Mouse (Mus musculus): ENCODE measurements at regions not wholly inside any gene's neighbourhood (a gene's known extent, or its start where the extent isn't known, plus 50 kb on each side); places are given as distances from the start of the nearest gene placed in this dataset.

DNA sequence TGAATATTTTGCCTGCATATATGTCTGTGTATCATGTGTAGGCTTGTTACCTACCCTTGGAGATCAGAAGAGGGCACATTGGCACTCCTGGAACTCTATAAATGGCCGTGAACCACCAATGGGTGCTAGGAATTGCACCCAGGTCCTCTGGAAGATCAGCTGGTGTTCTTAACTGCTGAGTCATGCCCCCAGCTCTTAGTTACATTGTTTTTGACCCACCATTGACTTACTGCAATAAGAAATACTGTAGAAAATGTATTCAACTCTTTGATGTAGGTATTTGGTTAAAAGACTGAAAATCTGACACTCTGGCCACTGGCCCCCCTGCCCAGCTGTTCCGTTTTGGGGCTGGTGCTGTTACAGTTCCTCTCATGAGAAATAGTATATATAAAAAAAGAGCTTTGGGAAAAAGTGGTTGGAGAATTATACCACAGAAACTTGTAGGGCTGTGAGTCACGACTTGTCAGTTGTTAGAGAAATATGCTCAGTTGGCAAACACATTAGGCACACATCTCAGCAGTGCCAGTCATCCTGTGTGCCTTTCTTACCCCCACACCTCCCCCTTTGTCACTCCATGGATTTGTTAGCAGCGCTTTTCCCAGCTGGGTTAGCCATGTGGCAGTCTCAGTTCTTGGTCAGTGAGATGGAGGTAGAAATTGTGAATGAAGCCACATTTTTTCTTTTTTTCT is 58.4 kb upstream of the Arhgap32 start:
- H3K4me1 ChIP-seq (ENCODE audit: control insufficient read depth in 1 of 2, insufficient read depth in 2 of 2) = no peaks in the 10 kb centered on the region
- H3K9me3 ChIP-seq (replicated peaks; ENCODE audit: low read length) = no peaks in the 10 kb centered on the region
- DNase-seq (ENCODE audit: extremely low read depth) = no peak
- H3K27me3 ChIP-seq (replicated peaks) = no peaks in the 10 kb centered on the region
- H3K36me3 ChIP-seq (replicated peaks in 1 of 2; ENCODE audit: control insufficient read depth in 1 of 2, insufficient read depth in 1 of 2, low read length in 1 of 2) = no peaks in the 10 kb centered on the region
- H3K9ac ChIP-seq (ENCODE audit: insufficient read depth, low read depth) = no peak overlapping the region
- in situ Hi-C loops (cut with MboI; ENCODE audit: low pct_ligation_motif_present, low pct_unique_long_range_greater_than_20kb, low sequenced_read_pairs) = no loop called here
- H3K4me2 ChIP-seq (ENCODE audit: insufficient read depth, low read depth, poor library complexity, severe bottlenecking) = no peak overlapping the region
- no peak overlapping the region for H3K27ac ChIP-seq (ENCODE audit: insufficient read depth, low read depth)
- H3K79me2 ChIP-seq (replicated peaks; ENCODE audit: control insufficient read depth, extremely low read depth, insufficient read depth, poor library complexity, severe bottlenecking) = no peaks in the 10 kb centered on the region
- no peak for TF ChIP-seq IRF4 (IDR thresholded peaks at IDR 0.05; ENCODE audit: low read depth, low read length)
- H3K4me3 ChIP-seq (replicated peaks in 1 of 3; ENCODE audit: low read depth in 2 of 3, low read length in 2 of 3, poor library complexity in 1 of 3) = no peak overlapping the region
- dilution Hi-C loops (cut with MboI; ENCODE audit: extremely low pct_ligation_motif_present, extremely low pct_unique_long_range_greater_than_20kb, low sequenced_read_pairs) = no loop called here

DNA sequence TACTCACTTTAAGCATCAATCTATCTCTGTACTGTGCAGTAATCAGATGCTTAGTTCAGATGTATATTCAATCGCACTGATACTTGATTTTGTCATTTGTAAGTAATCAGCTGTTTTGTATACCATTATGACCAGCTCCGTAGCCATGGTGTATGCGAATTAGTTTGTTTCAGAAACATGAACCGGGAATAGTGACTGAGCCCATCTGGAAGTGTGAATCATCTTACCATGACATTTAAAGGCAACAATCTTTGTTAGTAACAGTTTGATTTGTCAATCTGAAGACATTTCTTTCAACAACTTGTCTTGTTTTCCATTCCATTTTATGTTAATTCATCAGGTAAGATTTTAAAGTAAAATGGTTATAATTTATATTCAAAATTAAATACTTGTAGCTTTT is 53.2 kb upstream of the Arhgap32 start:
- no peaks in the 10 kb centered on the region for H3K36me3 ChIP-seq (replicated peaks in 1 of 2; ENCODE audit: control insufficient read depth in 1 of 2, insufficient read depth in 1 of 2, low read length in 1 of 2)
- no peak overlapping the region for H3K4me3 ChIP-seq (replicated peaks in 1 of 3; ENCODE audit: low read depth in 2 of 3, low read length in 2 of 3, poor library complexity in 1 of 3)
- no peaks in the 10 kb centered on the region for H3K9me3 ChIP-seq (replicated peaks; ENCODE audit: low read length)
- H3K79me2 ChIP-seq (replicated peaks; ENCODE audit: control insufficient read depth, extremely low read depth, insufficient read depth, poor library complexity, severe bottlenecking) = no peaks in the 10 kb centered on the region
- peaks cover 0 to 8% of the 10 kb centered on the region in 2 experiments; a peak in 1 of 4 replicates for H3K4me1 ChIP-seq (ENCODE audit: control insufficient read depth in 1 of 2, insufficient read depth in 2 of 2)
- in situ Hi-C loops (cut with MboI; ENCODE audit: low pct_ligation_motif_present, low pct_unique_long_range_greater_than_20kb, low sequenced_read_pairs) (no loop called here), dilution Hi-C loops (cut with MboI; ENCODE audit: extremely low pct_ligation_motif_present, extremely low pct_unique_long_range_greater_than_20kb, low sequenced_read_pairs) (no loop called here)
- H3K27ac ChIP-seq (ENCODE audit: insufficient read depth, low read depth) = no peak overlapping the region
- DNase-seq (ENCODE audit: extremely low read depth) = no peak
- H3K4me2 ChIP-seq (ENCODE audit: insufficient read depth, low read depth, poor library complexity, severe bottlenecking) = no peak overlapping the region
- no peaks in the 10 kb centered on the region for H3K27me3 ChIP-seq (replicated peaks)
- no peak for TF ChIP-seq ZC3H11A (IDR thresholded peaks at IDR 0.05; ENCODE audit: low read depth, low read length)
- TF ChIP-seq EP300 (IDR thresholded peaks at IDR 0.05; ENCODE audit: low read length) = no peak
- TF ChIP-seq CHD2 (IDR thresholded peaks at IDR 0.05; ENCODE audit: low read length) = no peak
- no peak for TF ChIP-seq TCF12 (IDR thresholded peaks at IDR 0.05; ENCODE audit: low read depth, low read length)
- TF ChIP-seq POLR2A (IDR thresholded peaks at IDR 0.05; ENCODE audit: low read depth, low read length) = no peak
- TF ChIP-seq MXI1 (IDR thresholded peaks at IDR 0.05; ENCODE audit: low read depth, low read length) = no peak
- TF ChIP-seq NELFE (IDR thresholded peaks at IDR 0.05; ENCODE audit: low read depth, low read length) = no peak
- TF ChIP-seq ELF1 (IDR thresholded peaks at IDR 0.05; ENCODE audit: low read depth, low read length) = no peak
- no peak for TF ChIP-seq SIN3A (IDR thresholded peaks at IDR 0.05; ENCODE audit: low read length)
- no peak for TF ChIP-seq RCOR1 (conservative IDR thresholded peaks at IDR 0.05; ENCODE audit: low read depth, low read length)
- no peak for TF ChIP-seq HCFC1 (IDR thresholded peaks at IDR 0.05; ENCODE audit: low read depth, low read length)
- no peak for TF ChIP-seq USF1 (IDR thresholded peaks at IDR 0.05; ENCODE audit: low read depth, low read length)
- TF ChIP-seq TBP (conservative IDR thresholded peaks at IDR 0.05; ENCODE audit: low read depth, low read length) = no peak
- TF ChIP-seq E2F4 (IDR thresholded peaks at IDR 0.05; ENCODE audit: insufficient replicate concordance, low read depth, low read length) = no peak
- no peak for TF ChIP-seq ETS1 (conservative IDR thresholded peaks at IDR 0.05; ENCODE audit: low read depth, low read length)
- TF ChIP-seq JUN (IDR thresholded peaks at IDR 0.05; ENCODE audit: insufficient read depth, low read depth, low read length) = no peak
- no peak overlapping the region for H3K9ac ChIP-seq (ENCODE audit: insufficient read depth, low read depth)
